Mouse (Mus musculus): ENCODE measurements around the gene Tab1. TPM values are rescaled to one million over a fixed set of nuclear protein-coding genes. Genes with fewer than 3 reads are reported as not detected.

Tab1 gene
- 32.3 TPM for polyA plus RNA-seq (2021)

- ChIA-PET POLR2A (interaction anchor here (0.9 to 1.1 kb wide), 3 partner anchors 25 to 51 kb away, joined by 3 to 4 read pairs (median 3); no protein-coding TSS in a partner anchor), CTCF (interaction anchor here (0.6 to 1.3 kb wide), 4 partner anchors 10 to 53 kb away, joined by 3 to 5 read pairs (median 3); no protein-coding TSS in a partner anchor)
- ATAC-seq = peak; percentile 58
- TF ChIP-seq CTCF (IDR thresholded peaks at IDR 0.05) = peak; percentile 100
- in situ Hi-C loops (cut with MboI; ENCODE audit: low pct_unique_long_range_greater_than_20kb) = loop anchor here (5.0 kb wide), 1 partner anchor 36 kb away; no protein-coding TSS in a partner anchor
- peak; percentile 73 for DNase-seq (ENCODE audit: low read depth, low spot score)
- no peaks in the 10 kb centered on the region for H3K27me3 ChIP-seq
These were observed at the start of gene Tab1 for GRCm38 (mm10) chr15:80132993-80133586. Gene Tab1, plus strand, starts transcription at chr15:80133127.

GRCm38 (mm10) chr15:80083276-80083731, 49.6 kb upstream of the Tab1 start:
- in situ Hi-C loops (cut with MboI; ENCODE audit: low pct_unique_long_range_greater_than_20kb) = loop anchor here (10.0 kb wide), 1 partner anchor 339 kb away; the partner anchor contains the start of gene Sun2
- DNase-seq (ENCODE audit: low read depth, low spot score) (peak; percentile 96), ATAC-seq (peak; percentile 73)
- TF ChIP-seq CTCF (IDR thresholded peaks at IDR 0.05) = no peak
- ChIA-PET CTCF (interaction anchor here (1.1 to 1.5 kb wide), 2 partner anchors 136 to 142 kb away, joined by 4 read pairs; no protein-coding TSS in a partner anchor), POLR2A (interaction anchor here (0.6 to 2.6 kb wide), 3 partner anchors 11 to 148 kb away, joined by 5 to 11 read pairs (median 8); no protein-coding TSS in a partner anchor)
- no peaks in the 10 kb centered on the region for H3K27me3 ChIP-seq

DNA sequence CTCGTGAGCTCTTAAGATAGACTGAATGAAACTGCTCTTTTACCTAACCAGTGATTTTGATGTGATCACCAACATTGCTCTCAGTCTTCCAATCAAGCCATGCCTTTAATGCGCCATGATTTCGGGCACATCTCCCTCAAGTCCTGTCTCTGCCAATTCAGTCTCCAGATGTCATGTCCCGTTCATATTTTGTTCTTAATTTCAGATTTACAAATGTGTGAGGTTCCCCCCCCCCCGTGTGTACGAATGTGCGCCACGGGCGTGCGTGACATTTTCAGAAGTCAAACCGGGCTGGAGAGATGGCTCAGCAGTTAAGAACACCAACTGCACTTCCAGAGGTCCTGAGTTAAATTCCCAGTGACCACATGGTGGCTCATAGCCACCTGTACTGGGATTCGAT, 49.2 kb upstream of the Tab1 start:
- DNase-seq (ENCODE audit: low read depth, low spot score) (no peak), ATAC-seq (no peak)
- no peaks in the 10 kb centered on the region for H3K27me3 ChIP-seq
- CTCF ChIA-PET = interaction anchor here (1.1 to 1.5 kb wide), 2 partner anchors 137 to 143 kb away, joined by 4 read pairs; no protein-coding TSS in a partner anchor
- in situ Hi-C loops (cut with MboI; ENCODE audit: low pct_unique_long_range_greater_than_20kb) = loop anchor here (10.0 kb wide), 1 partner anchor 339 kb away; the partner anchor contains the start of gene Sun2
- POLR2A ChIA-PET = interaction anchor here (2.6 kb wide), 1 partner anchor 11 kb away, joined by 11 read pairs; no protein-coding TSS in a partner anchor
- TF ChIP-seq CTCF (IDR thresholded peaks at IDR 0.05) = no peak

DNA sequence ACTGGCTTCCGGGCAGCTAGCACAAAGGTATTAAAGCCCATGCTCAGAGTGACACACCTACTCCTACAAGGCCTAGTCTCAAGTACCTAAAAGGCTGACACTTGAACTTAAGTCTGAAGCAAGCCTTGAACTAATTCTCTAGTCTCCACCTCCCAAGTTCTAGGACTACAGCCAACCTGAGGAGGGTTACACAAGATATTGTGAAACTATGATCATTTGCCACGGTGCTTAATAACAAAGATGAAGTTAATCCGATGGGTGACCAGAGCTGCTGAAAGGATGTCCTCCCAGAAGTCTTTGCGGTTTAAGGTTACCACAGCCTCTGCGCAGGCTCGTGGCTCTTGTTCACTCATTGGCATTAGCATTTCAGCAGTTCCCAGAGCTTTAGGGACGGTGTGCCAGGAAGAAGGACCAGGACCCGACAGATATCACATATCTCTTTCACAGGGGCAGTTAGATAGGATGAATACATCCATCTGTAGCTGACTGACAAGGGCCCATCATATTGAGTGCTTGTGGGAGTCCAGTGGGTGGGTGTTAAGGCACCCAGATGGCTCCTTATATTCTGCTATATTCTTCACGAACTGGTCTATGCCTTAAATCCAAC, 45.4 kb upstream of the Tab1 start:
- TF ChIP-seq CTCF (IDR thresholded peaks at IDR 0.05) = no peak
- ChIA-PET CTCF (no interaction called here), POLR2A (no interaction called here)

GRCm38 (mm10) chr15:80088637-80089036, 44.3 kb upstream of the Tab1 start:
- ChIA-PET CTCF (interaction anchor here (0.6 to 1.8 kb wide), 5 partner anchors 10 to 143 kb away, joined by 3 to 6 read pairs (median 4); no protein-coding TSS in a partner anchor), POLR2A (interaction anchor here (0.6 to 0.7 kb wide), 6 partner anchors 7 to 529 kb away, joined by 3 to 7 read pairs (median 5); no protein-coding TSS in a partner anchor)
- DNase-seq (ENCODE audit: low read depth, low spot score) (no peak), ATAC-seq (no peak)
- in situ Hi-C loops (cut with MboI; ENCODE audit: low pct_unique_long_range_greater_than_20kb) = loop anchor here (10.0 kb wide), 1 partner anchor 344 kb away; the partner anchor contains the start of gene Sun2
- no peaks in the 10 kb centered on the region for H3K27me3 ChIP-seq
- TF ChIP-seq CTCF (IDR thresholded peaks at IDR 0.05) = no peak

More for the DNA sequence above, 45.4 kb upstream of the Tab1 start:
- no peak for DNase-seq (ENCODE audit: low read depth, low spot score)
- no peaks in the 10 kb centered on the region for H3K27me3 ChIP-seq
- in situ Hi-C loops (cut with MboI; ENCODE audit: low pct_unique_long_range_greater_than_20kb) = loop anchor here (10.0 kb wide), 1 partner anchor 343 kb away; the partner anchor contains the start of gene Sun2
- no peak for ATAC-seq

DNA sequence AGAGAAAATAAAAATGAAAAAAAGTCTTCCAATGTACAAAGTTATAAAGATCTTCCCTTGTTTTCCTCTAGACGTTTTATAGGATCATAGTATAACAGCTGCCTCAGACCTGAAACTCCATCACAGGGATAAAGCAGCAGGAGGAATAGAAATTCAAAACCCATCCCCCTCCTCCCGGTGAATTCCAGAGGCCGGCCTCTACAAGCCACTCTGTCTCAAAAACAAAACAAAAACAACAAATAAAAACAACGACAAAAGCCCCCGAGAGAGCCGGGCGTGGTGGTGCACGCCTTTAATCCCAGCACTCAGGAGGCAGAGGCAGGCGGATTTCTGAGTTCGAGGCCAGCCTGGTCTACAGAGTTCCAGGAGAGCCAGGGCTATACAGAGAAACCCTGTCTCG, 42.8 kb upstream of the Tab1 start:
- DNase-seq (ENCODE audit: low read depth, low spot score) (no peak), ATAC-seq (no peak)
- ChIA-PET CTCF (interaction anchor here (1.1 to 1.3 kb wide), 2 partner anchors 70 to 80 kb away, joined by 3 to 5 read pairs; no protein-coding TSS in a partner anchor), POLR2A (no interaction called here)
- H3K27me3 ChIP-seq = no peaks in the 10 kb centered on the region
- TF ChIP-seq CTCF (IDR thresholded peaks at IDR 0.05) = no peak
- in situ Hi-C loops (cut with MboI; ENCODE audit: low pct_unique_long_range_greater_than_20kb) = no loop called here

DNA sequence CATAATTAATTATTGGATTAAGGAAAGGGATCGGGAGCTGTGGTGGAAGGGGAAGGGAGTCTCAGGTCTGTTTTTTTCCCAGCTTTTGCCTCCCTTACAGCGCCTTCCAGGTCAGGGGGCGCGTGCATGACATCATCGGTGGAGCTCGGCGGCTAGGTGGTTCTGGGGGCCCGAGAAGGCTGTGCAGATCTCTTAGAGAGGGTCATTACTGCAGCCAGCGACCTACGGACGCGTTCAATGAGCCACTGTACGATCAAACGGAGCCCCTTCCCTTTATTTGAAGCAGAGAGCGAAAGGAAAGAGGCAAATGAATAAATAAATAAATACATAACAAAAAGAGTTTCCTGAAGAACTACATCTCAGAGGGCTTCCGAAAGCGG, 42.2 kb upstream of the Tab1 start:
- ATAC-seq (no peak), DNase-seq (ENCODE audit: low read depth, low spot score) (no peak)
- ChIA-PET POLR2A (interaction anchor here (1.7 kb wide), 1 partner anchor 43 kb away, joined by 4 read pairs; no protein-coding TSS in a partner anchor), CTCF (interaction anchor here (0.7 to 1.6 kb wide), 5 partner anchors 9 to 79 kb away, joined by 3 to 5 read pairs (median 4); no protein-coding TSS in a partner anchor)
- in situ Hi-C loops (cut with MboI; ENCODE audit: low pct_unique_long_range_greater_than_20kb) = no loop called here
- TF ChIP-seq CTCF (IDR thresholded peaks at IDR 0.05) = no peak
- H3K27me3 ChIP-seq = no peaks in the 10 kb centered on the region

GRCm38 (mm10) chr15:80091121-80091955, 41.6 kb upstream of the Tab1 start, which contains the start of the genes Syngr1 and Rpl3:
Gene Syngr1, plus strand, starts transcription at chr15:80091334.
Gene Rpl3, minus strand, starts transcription at chr15:80091868.
- ChIA-PET POLR2A (interaction anchor here (1.7 kb wide), 1 partner anchor 43 kb away, joined by 4 read pairs; no protein-coding TSS in a partner anchor), CTCF (interaction anchor here (0.7 to 1.6 kb wide), 4 partner anchors 8 to 70 kb away, joined by 3 to 5 read pairs (median 4); no protein-coding TSS in a partner anchor)
- peak; percentile 52 for ATAC-seq
- in situ Hi-C loops (cut with MboI; ENCODE audit: low pct_unique_long_range_greater_than_20kb) = no loop called here
- no peak for TF ChIP-seq CTCF (IDR thresholded peaks at IDR 0.05)
- no peak for DNase-seq (ENCODE audit: low read depth, low spot score)
- H3K27me3 ChIP-seq = no peaks in the 10 kb centered on the region

GRCm38 (mm10) chr15:80092041-80092441, 40.9 kb upstream of the Tab1 start:
- DNase-seq (ENCODE audit: low read depth, low spot score) = no peak
- no peak for TF ChIP-seq CTCF (IDR thresholded peaks at IDR 0.05)
- ChIA-PET CTCF (interaction anchor here (0.8 to 1.6 kb wide), 2 partner anchors 8 to 26 kb away, joined by 3 to 5 read pairs; no protein-coding TSS in a partner anchor), POLR2A (interaction anchor here (0.6 to 1.7 kb wide), 2 partner anchors 8 to 42 kb away, joined by 3 to 4 read pairs; no protein-coding TSS in a partner anchor)
- ATAC-seq = no peak
- in situ Hi-C loops (cut with MboI; ENCODE audit: low pct_unique_long_range_greater_than_20kb) = no loop called here
- no peaks in the 10 kb centered on the region for H3K27me3 ChIP-seq
